Mouse (Mus musculus): ENCODE data around the gene Fstl4.

GRCm38 (mm10) chr11:53101732-53102131 is 337.3 kb downstream of the Fstl4 start:
- TF ChIP-seq CTCF (IDR thresholded peaks at IDR 0.05; ENCODE audit: borderline replicate concordance, control insufficient read depth, extremely low read depth, insufficient read depth, low read length, poor library complexity): no peak
- no peak for TF ChIP-seq POLR2A (IDR thresholded peaks at IDR 0.05; ENCODE audit: control insufficient read depth, extremely low read depth, insufficient read depth, low read length, poor library complexity)

Measured in thymus, adult 2 months (tissue).